Mouse (Mus musculus) embryonic facial prominence, embryonic 11.5 days (tissue): ENCODE results near the gene Tapbp. TPM values are rescaled to one million over a fixed set of nuclear protein-coding genes. Genes with fewer than 3 reads are reported as not detected.
A peak's percentile ranks its signal among the peaks of the same experiment; 100 is the strongest.
"Not testable (repeated sequence)": the region's sequence is repeated elsewhere in the genome, so short reads cannot be mapped to it uniquely, and the experiment has no call there.

Experiments
- ATAC-seq: fragments of 200-750 bp; cut with Nextera tagmentation; replicated peaks from 2 replicates; pipeline ENCODE4 v1.8.0; 2017; ENCODE audit warnings: low read depth; ENCODE audit not compliant: insufficient number of reproducible peaks, low FRiP score, low TSS enrichment
- DNase-seq: peaks from one replicate; pipeline ENCODE4 v3.0.0-alpha.2; 2015; ENCODE audit warnings: low spot score
- H3K27ac ChIP-seq: fragments of 300-500 bp; sonication (generic); replicated peaks from 2 replicates; pipeline ENCODE4 v1.5.1; 2014; ENCODE audit warnings: mild to moderate bottlenecking, low read depth, low read length, control low read depth
- H3K27me3 ChIP-seq: fragments of 300-500 bp; sonication (generic); 2 replicates; pipeline ENCODE4 v1.6.1; 2014; ENCODE audit warnings: mild to moderate bottlenecking, low read length, moderate library complexity, mixed read lengths; ENCODE audit not compliant: control insufficient read depth, insufficient read depth
- H3K36me3 ChIP-seq: fragments of 300-500 bp; sonication (generic); replicated peaks from 2 replicates; pipeline ENCODE4 v1.6.1; 2014; ENCODE audit warnings: low read depth, mild to moderate bottlenecking, low read length, moderate library complexity, mixed read lengths; ENCODE audit not compliant: control insufficient read depth, insufficient read depth
- H3K4me1 ChIP-seq: fragments of 300-500 bp; sonication (generic); 2 replicates; pipeline ENCODE4 v1.6.1; 2014; ENCODE audit warnings: low read length, mixed read lengths; ENCODE audit not compliant: control insufficient read depth, insufficient read depth
- H3K4me2 ChIP-seq: fragments of 300-500 bp; sonication (generic); 2 replicates; pipeline ENCODE4 v1.6.1; 2014; ENCODE audit warnings: low read depth, mild to moderate bottlenecking, control low read depth, low read length, moderate library complexity
- H3K4me3 ChIP-seq: fragments of 300-500 bp; sonication (generic); 2 replicates; pipeline ENCODE4 v1.5.1; 2014; ENCODE audit warnings: low read depth, low read length, control low read depth
- H3K9ac ChIP-seq: fragments of 300-500 bp; sonication (generic); replicated peaks from 2 replicates; pipeline ENCODE4 v1.6.1; 2014; ENCODE audit warnings: mild to moderate bottlenecking, control low read depth, low read length
- H3K9me3 ChIP-seq: fragments of 300-500 bp; sonication (generic); replicated peaks from 2 replicates; pipeline ENCODE4 v1.6.1; 2016; ENCODE audit warnings: mild to moderate bottlenecking, low read length, inconsistent platforms, mixed read lengths; ENCODE audit not compliant: control insufficient read depth
- WGBS: fragments of 180-500 bp; shearing (Covaris S2); extraction: QIAGEN DNeasy Blood & Tissue Kit; methylation state at CpG from one replicate; pipeline ENCODE4 v1.1.7; 2014; 5-methylcytosine and 5-hydroxymethylcytosine counted together
- polyA plus RNA-seq: library from polyadenylated mRNA; unstranded; fragments of >200 nt; fragmentation: Nextera tagmentation; extraction: Ambion mirVana; gene quantifications from 2 replicates; pipeline ENCODE4 v1.2.1, GENCODE M21; 2014

Gene Tapbp
- polyA plus RNA-seq, 1 experiment from 2014 or later, result 11.3 TPM

DNA sequence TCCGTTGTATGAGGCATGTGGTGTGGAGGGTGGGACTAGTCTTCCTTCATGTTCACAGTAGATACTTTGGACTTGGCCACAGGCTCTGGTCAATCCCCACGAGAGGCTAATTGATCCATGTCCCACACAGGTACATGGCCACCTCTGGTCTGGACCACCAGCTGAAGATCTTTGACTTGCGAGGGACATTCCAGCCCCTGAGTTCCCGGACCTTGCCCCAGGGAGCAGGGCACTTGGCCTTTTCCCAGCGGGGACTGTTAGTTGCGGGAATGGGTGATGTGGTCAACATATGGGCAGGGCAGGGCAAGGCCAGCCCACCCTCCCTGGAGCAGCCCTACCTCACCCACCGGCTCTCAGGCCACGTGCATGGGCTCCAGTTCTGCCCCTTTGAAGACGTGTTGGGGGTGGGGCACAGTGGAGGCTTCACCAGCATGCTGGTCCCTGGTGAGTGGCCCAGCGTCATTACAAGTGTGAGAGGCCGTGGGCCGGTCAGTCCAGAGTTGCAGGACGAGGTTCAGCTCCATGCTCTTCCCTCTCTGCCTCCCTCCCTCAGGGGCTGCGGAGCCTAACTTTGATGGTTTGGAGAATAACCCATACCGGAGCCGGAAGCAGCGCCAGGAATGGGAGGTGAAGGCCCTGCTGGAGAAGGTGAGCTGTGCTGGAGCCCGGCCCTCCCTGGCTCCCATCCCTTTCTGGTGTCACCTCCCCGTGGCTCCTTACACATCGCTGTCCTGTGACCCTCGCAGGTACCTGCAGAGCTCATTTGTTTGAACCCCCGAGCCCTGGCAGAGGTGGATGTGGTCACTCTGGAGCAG is 32.6 kb downstream of the Tapbp start:
- H3K4me2 ChIP-seq, result no peak overlapping the region
- no peaks in the 10 kb centered on the region for H3K27me3 ChIP-seq
- H3K36me3 ChIP-seq, result peaks cover 5% of the 10 kb centered on the region
- H3K9me3 ChIP-seq, result no peaks in the 10 kb centered on the region
- no peak overlapping the region for H3K27ac ChIP-seq
- ATAC-seq (no peak), DNase-seq (no peak)
- no peak overlapping the region for H3K4me3 ChIP-seq
- 86% methylated on average over 21 of the region's 22 CpGs for whole genome bisulfite sequencing
- H3K4me1 ChIP-seq, result peaks cover 7% of the 10 kb centered on the region
- H3K9ac ChIP-seq, result no peak overlapping the region

GRCm38 (mm10) chr17:33948905-33949537 is 33.3 kb downstream of the Tapbp start:
- H3K27me3 ChIP-seq, result no peaks in the 10 kb centered on the region
- peaks cover 9% of the 10 kb centered on the region for H3K4me1 ChIP-seq
- no peak overlapping the region for H3K27ac ChIP-seq
- H3K9ac ChIP-seq, result no peak overlapping the region
- H3K4me3 ChIP-seq, result no peak overlapping the region
- ATAC-seq (no peak), DNase-seq (no peak)
- H3K4me2 ChIP-seq, result no peak overlapping the region
- no peaks in the 10 kb centered on the region for H3K9me3 ChIP-seq
- peaks cover 5% of the 10 kb centered on the region for H3K36me3 ChIP-seq
- 88% methylated on average over 19 of the region's 19 CpGs for WGBS

- H3K27ac ChIP-seq, result peak overlapping the region; percentile 85; the same call in 1 of the 2 replicates
- H3K4me3 ChIP-seq, result peak overlapping the region; percentile 34; the same call in 1 of the 2 replicates
- no peaks in the 10 kb centered on the region for H3K27me3 ChIP-seq
- no peak for ATAC-seq
- peak overlapping the region; percentile 82 for H3K4me2 ChIP-seq
- 69% methylated on average over 10 of the region's 10 CpGs for WGBS
- H3K4me1 ChIP-seq, result peaks cover 16% of the 10 kb centered on the region
- H3K36me3 ChIP-seq, result peaks cover 3% of the 10 kb centered on the region
- no peak overlapping the region for H3K9ac ChIP-seq
- no peak for DNase-seq
- H3K9me3 ChIP-seq, result no peaks in the 10 kb centered on the region
Measured at GRCm38 (mm10) chr17:33950131-33950625, 34.5 kb downstream of the Tapbp start.

DNA sequence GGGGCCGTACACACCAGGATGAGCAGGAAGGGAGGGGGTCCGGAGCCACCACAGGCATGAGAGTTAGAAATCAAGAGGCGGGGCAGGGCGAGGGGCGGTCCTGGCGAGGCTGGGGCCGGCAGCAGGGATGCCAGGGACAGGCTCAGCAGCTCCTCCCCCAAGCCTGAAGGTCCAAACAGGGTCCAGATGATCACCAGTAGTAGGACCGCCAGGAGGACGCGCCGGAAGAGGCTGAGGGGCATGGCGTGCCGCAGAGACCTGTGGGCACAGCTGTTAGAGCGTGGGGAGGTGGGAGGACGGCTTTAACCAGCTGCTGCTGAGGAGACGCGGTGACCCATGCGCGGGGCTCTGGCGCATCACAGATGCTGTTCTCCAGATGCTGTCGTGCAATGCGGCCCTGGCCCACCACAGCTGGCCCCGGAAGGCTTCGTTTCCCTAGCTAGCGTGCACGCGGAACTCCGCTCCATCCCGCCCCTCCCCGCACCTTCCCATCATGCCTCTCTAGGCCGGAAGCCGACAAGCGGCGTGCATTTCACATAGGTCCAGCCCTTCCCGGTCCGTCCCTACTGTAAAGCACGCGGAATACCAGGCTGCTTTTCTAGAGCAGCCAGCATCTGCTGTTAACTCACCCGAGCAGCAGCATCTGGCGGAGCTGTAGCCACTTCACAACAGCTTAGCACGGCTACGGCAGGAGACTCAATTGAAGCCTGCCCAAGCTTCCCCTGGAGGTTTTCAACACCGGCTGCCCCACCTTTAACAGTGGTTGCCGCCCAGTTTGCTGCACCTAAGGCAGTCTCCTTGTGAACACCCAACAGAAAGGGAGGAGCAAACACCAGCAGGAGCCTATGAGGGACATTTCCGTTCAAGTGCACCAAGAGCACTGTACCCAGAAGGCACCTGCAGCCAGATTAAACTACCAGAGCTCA is 35.6 kb downstream of the Tapbp start, which contains the start of gene B3galt4:
TSS of gene B3galt4 (minus strand) at position 468 of the 926 bp plus-strand sequence.
- Histone ChIP-seq H3K9ac (peak within 1 kb of the TSS; percentile 70), H3K9me3 (no peaks in the 10 kb centered on the region), H3K27ac (peak within 1 kb of the TSS; percentile 85), H3K4me3 (peak within 1 kb of the TSS; percentile 34), H3K27me3 (no peaks in the 10 kb centered on the region), H3K4me1 (peaks cover 16% of the 10 kb centered on the region), H3K36me3 (peaks cover 3% of the 10 kb centered on the region), H3K4me2 (peak within 1 kb of the TSS; percentile 82)
- WGBS, result 1% methylated on average over 45 of the region's 45 CpGs
- DNase-seq (peak; percentile 90), ATAC-seq (peak; percentile 61)

DNA sequence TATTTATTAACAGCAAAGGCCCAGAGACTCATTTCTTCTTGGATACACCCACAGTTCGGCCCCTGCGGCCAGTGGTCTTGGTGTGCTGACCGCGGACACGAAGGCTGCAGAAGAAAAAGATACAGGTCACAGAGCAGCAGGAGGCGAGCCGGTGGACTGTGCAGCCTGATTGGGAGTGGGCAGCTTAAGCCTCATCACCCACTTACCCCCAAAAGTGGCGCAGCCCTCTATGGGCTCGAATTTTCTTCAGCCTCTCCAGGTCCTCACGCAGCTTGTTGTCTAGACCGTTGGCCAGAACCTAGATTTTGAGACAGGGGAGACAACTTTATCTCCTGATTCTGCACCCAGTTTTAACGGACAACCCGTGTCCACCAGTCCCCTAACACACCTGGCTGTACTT is 36.3 kb downstream of the Tapbp start:
- WGBS, result 82% methylated on average over 13 of the region's 13 CpGs
- H3K27me3 ChIP-seq, H3K4me3 ChIP-seq, H3K9me3 ChIP-seq, DNase-seq, H3K36me3 ChIP-seq, H3K9ac ChIP-seq, ATAC-seq, H3K27ac ChIP-seq: not testable (repeated sequence)
- H3K4me2 ChIP-seq, result peak overlapping the region; percentile 82
- H3K4me1 ChIP-seq, result peaks cover 16% of the 10 kb centered on the region

DNA sequence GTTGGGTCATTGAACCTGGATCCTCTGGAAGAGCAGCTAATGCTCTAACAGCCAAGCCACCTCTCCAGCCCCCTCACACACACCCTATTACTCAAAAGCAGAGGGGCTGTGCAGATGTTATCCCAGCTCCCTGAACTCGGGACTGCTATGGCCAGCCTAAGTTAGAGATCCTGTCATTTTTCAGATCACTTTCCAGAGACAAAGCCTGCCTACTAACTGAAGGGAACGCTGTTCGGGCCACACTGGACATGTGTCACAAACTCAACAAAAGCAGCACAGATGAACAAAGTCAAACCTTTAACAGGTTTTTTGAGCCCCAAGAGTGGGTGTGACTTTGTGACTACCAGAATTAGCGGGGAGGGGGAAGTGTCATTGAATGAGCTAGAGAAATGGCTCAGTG is 37.2 kb downstream of the Tapbp start:
- Histone ChIP-seq H3K9me3 (no peaks in the 10 kb centered on the region), H3K4me2 (no peak overlapping the region), H3K36me3 (peaks cover 3% of the 10 kb centered on the region), H3K4me3 (no peak overlapping the region; the same call in 1 of the 2 replicates), H3K9ac (peak overlapping the region; percentile 30; the same call in 1 of the 2 replicates), H3K4me1 (peaks cover 16% of the 10 kb centered on the region), H3K27me3 (no peaks in the 10 kb centered on the region), H3K27ac (no peak overlapping the region)
- ATAC-seq, result no peak
- WGBS, result 89% methylated on average over 4 of the region's 4 CpGs
- DNase-seq, result no peak

DNA sequence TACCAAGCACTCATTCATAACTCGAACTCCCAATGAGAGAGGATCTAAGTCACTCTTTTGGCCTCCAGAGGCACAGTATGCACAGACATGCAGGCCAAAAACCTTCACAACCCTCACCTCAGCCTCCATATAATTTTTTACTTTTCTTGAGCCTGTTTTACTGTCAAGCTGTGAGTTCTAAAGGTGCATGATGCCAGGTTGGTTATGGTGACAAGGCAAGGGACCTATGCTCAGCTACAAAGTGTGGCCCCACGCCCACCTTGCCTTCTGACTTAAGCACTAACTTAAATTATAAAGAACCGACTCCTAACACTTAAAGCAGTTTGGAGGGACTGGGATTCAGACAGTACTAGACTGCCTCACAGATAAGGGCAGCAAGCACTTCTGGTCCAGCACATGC is 37.6 kb downstream of the Tapbp start:
- ATAC-seq (no peak), DNase-seq (no peak)
- Histone ChIP-seq H3K36me3 (peaks cover 3% of the 10 kb centered on the region), H3K9me3 (no peaks in the 10 kb centered on the region), H3K4me2 (no peak overlapping the region), H3K27ac (no peak overlapping the region), H3K27me3 (no peaks in the 10 kb centered on the region), H3K4me1 (peaks cover 16% of the 10 kb centered on the region), H3K9ac (no peak overlapping the region), H3K4me3 (no peak overlapping the region)
- 88% methylated on average over 3 of the region's 3 CpGs for WGBS
